Mouse (Mus musculus) large intestine, adult 2 months (tissue): ENCODE results near the gene Sytl3. TPM values are rescaled to one million over a fixed set of nuclear protein-coding genes. Genes with fewer than 3 reads are reported as not detected.
"Not testable (repeated sequence)": the region's sequence is repeated elsewhere in the genome, so short reads cannot be mapped to it uniquely, and the experiment has no call there.

Experiments used
- DNase-seq: peaks from one replicate; pipeline ENCODE4 v3.0.0-alpha.2; 2012; ENCODE audit warnings: low read depth, low spot score
- WGBS: fragments of 180-500 bp; shearing (Covaris S2); methylation state at CpG from one replicate; pipeline ENCODE4 v1.1.7; 2018; 5-methylcytosine and 5-hydroxymethylcytosine counted together
- polyA plus RNA-seq: library from polyadenylated mRNA; depleted of rRNA; stranded (reverse); fragments of >200 nt; gene quantifications from 2 replicates; pipeline ENCODE4 v1.2.3, GENCODE M21; 2012

Sytl3 gene
- polyA plus RNA-seq, 1 experiment = 3.6 TPM

DNA sequence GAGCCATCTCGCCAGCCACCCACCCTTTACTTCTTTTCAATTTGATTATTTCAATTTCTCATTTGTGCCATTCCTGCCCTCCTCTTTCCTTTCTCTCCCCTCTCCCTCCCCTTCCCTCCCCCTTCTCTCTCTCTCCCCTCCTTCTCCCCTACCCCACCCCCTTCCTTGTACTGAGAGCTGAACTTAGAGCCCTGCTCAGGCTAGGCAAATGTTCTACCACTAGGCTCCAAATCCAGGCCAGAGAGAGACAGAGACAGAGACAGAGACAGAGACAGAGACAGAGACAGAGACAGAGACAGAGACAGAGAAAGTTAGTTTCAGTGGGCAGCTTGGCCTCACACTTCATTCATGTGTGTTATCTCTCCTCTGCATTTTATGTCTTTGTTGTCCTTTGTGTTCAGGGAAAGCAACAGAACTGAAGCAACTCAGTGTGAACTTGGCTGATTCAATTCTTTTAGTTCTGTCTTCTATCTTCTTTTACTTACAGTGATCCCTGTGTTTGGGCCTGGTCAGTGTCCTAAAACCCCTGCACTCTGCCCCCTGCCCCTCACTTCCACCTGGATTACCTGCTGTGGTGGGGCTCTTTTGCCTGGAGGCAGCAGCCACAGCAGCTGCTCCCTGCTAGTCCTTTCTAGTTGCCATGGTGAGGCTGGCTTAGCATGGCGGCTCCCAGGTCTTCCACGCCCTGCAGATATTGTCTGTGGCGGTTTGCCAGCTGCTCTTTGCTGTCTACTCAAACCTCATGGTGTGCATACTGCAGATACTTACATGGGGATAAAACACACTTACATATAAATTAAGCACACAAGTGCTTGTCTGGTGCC, 25.8 kb downstream of the Sytl3 start:
- not testable (repeated sequence) for DNase-seq
- WGBS = 17% methylated on average over 1 of the region's 4 CpGs

DNA sequence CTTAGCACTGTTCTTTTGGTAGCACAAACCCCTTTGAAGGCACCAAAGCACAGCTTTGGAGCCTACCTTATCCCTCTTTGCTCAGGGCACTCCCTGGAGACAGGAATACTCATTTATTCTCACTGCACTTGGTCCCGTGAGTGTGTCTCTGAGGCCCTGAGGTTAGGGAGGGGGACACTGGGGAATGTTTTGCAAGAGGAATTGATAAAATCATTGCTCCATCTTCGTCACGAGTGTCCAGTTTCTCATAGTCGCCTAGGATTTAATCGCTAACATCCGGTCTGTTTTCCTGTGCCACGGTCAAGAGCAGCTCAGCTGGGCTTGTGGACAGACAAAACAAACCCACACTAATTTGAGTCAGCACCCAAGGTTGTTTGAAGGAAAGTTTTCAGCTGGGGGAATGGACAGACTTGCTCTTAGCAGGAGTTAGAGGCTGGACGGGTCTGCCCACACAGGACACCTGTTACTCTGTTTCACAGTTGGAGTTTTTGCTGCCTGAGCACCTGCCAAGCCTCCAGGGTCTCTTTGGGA, 26.5 kb downstream of the Sytl3 start:
- DNase-seq = not testable (repeated sequence)
- WGBS = 62% methylated on average over 5 of the region's 8 CpGs

DNA sequence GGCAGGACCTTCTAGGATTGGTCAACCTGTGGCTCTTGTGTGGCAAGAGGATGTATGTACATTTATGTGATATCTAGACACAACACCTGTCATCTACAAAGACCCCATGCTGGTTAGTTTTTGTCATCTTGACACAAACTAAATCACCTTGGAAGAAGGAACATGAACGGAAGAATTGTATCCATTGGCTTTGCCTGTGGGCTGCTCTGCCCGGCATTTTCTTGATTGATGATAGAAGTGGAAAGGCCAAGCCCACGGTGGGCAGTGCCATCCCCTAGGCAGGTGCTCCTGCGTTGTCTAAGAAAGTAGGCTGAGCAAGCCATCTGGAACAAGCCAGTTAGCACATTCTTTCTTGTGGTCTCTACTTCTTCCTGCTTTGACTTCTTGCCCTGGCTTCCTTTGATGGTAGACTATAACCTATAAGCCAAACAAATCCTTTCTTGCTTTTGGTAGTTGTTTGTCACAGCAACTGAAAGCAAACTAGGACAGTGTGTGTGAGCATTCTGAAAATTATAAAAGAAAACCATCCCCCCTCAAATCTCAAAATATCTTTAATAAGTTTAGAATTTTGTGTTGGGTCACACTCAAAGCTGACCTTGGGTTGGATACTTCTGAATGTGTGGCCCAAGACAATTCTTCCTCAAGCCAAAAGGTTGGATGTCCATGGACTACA, 27.5 kb downstream of the Sytl3 start:
- DNase-seq = not testable (repeated sequence)
- 90% methylated on average over 3 of the region's 4 CpGs for WGBS

DNA sequence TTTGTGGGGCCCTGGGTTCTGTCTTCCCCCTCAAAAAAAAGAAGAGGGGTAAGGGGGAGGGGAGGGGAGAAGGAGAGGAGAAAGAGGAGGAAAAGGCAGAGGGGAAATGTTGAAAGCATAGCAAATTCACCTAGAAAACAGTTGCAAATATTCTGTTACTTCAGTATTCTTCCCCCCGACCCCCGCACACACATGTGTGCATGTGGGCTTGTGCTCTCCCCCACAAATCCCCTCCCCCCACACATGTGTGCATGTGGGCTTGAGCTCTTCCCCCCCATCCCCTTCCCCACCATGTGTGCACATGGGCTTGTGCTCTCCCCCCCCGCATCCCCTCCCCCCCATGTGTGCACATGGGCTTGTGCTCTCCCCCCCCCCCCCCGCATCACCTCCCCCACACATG, 30.5 kb downstream of the Sytl3 start:
- not testable (repeated sequence) for DNase-seq
- 90% methylated on average over 3 of the region's 4 CpGs for WGBS

DNA sequence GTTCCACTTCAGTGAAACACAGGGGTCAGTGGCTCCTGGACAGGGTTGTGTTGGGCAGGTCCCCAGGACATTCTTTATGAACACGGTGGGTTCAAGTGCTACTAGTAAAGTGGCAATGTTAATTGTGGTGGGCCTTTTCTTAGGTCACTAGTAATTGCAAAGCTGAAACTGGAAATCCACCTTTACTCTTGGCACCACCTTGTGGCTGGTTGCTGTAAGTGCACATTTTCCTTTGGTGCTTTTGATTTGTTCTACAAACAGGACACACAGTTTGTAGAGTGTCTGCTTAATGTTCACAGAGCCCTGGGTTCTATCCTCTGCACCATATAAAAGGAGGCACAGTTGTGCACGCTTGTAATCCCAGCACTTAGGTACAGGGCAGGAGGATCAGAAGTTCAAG, 32.7 kb downstream of the Sytl3 start:
- not testable (repeated sequence) for DNase-seq
- 4% methylated on average over 2 of the region's 2 CpGs for whole genome bisulfite sequencing

- not testable (repeated sequence) for DNase-seq
- 70% methylated on average over 9 of the region's 9 CpGs for WGBS
These were observed 36.8 kb downstream of the Sytl3 start for GRCm38 (mm10) chr17:6695712-6696111.

- DNase-seq = not testable (repeated sequence)
- WGBS = 65% methylated on average over 8 of the region's 8 CpGs
These were observed 37.6 kb downstream of the Sytl3 start for GRCm38 (mm10) chr17:6696521-6696920.

GRCm38 (mm10) chr17:6697224-6697775, 38.4 kb downstream of the Sytl3 start:
- WGBS = 39% methylated on average over 4 of the region's 4 CpGs

DNA sequence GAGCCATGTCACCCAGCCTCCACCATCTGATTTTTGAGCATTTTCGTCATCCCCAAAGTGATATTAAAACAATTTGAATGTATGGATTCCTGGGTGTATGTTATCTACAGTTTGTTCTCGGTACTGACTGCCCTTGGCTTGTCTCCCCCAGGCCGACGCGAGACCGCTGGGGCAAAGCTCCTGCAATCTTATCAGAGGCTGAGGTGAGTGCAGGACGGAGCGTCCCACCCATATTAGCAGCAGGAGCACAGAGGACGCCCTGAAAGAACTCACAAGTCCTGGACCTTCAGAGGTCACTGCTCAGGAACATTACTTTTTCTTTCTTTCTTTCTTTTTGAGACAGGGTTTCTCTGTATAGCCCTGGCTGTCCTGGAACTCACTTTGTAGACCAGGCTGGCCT, 40.6 kb downstream of the Sytl3 start:
- not testable (repeated sequence) for DNase-seq
- WGBS = 88% methylated on average over 9 of the region's 9 CpGs

More at GRCm38 (mm10) chr17:6697224-6697775, 38.4 kb downstream of the Sytl3 start:
- not testable (repeated sequence) for DNase-seq

- 68% methylated on average over 4 of the region's 7 CpGs for WGBS
These were observed 41.2 kb downstream of the Sytl3 start for GRCm38 (mm10) chr17:6700077-6700476.

GRCm38 (mm10) chr17:6702625-6703221, 43.8 kb downstream of the Sytl3 start:
- WGBS = 25% methylated on average over 2 of the region's 8 CpGs
- DNase-seq = not testable (repeated sequence)

More at GRCm38 (mm10) chr17:6700077-6700476, 41.2 kb downstream of the Sytl3 start:
- not testable (repeated sequence) for DNase-seq

DNA sequence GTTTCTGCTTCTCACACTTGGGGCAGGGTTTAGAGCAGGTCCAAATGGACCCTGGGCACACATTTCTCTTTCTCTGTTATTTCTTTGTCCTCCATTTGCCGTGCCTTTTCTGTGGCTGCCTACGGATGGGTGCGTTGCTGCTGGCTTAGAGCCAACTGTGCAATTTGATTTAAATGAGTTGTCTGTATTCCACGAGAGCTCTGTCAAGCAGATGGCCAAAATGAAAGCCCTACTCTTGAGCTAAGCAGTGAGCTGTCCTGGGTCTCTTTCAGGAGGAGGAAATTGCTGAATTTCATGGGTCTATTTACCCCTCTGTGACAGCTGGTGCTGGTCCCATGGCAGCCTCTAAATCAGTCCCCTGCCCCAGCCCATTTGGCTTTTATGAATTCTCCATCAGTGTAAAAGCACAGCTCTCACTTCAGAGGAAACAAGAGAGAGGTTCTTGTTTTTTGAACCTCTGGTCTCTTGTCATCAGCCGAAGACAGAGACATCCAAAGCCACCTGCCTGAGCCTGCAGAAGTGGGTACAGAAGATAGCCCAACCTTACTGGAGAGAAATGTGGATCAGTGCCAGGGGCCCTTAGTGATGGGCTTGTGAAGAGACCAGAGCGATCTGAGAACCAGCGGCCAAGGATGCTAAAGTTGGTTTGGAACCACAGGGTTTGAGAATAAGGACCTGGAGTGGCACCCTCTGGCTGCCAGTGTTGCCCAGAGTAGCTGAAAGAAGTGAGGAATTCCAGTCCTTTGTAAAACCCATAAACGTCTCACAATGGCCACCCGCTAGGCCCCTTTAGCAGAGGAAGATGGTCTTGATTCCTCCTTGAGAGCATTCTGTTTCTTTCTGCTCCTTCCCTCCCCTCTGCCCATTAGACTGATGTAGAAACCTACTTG, 44.7 kb downstream of the Sytl3 start:
- DNase-seq = not testable (repeated sequence)

GRCm38 (mm10) chr17:6706448-6706847, 47.6 kb downstream of the Sytl3 start:
- WGBS = 88% methylated on average over 5 of the region's 5 CpGs
- DNase-seq = not testable (repeated sequence)

More for the DNA sequence above, 44.7 kb downstream of the Sytl3 start:
- WGBS = 53% methylated on average over 9 of the region's 9 CpGs

GRCm38 (mm10) chr17:6707422-6707821, 48.5 kb downstream of the Sytl3 start:
- not testable (repeated sequence) for DNase-seq

DNA sequence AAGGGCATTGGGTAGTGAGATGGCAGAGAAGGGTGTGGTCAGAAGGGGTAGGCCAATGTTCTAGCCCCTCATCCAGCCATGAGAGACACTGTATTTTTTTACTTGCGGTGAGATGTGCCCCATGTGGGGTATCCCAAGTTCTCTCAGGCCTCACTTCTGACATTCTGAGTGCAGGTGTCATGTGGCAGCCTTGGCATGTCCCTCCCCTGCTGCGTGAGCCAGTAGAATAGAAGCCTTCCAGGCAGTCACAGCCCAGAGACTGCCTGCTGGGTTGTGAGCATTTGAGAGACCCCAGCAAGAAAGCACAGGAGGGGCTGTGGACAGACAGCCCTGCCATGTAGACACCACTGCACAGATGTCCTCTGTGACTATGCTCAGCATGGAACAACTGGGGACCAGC, 49.3 kb downstream of the Sytl3 start:
- not testable (repeated sequence) for DNase-seq
- 90% methylated on average over 2 of the region's 2 CpGs for WGBS

More at GRCm38 (mm10) chr17:6707422-6707821, 48.5 kb downstream of the Sytl3 start:
- WGBS = 86% methylated on average over 5 of the region's 5 CpGs

DNA sequence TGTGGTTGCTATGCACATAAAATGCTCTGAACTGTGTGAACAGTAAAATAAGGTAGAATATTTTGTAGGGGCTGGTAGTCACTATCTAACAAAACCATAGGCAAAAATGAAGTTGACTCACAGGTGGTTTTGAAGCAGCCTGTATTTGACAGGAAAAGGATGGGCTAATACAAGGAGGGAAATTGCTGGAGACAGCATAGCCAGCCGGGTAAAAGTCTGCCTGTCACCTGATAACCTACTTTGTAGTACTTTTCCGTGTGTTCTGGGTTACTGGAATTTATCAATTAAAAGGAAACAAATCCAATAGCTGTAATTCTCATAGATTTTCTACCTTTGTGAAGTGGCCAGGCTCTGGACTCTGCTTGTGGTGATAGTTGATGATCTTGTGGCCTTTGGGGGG, 54.6 kb downstream of the Sytl3 start:
- 66% methylated on average over 2 of the region's 2 CpGs for WGBS
- not testable (repeated sequence) for DNase-seq

- WGBS = 62% methylated on average over 8 of the region's 8 CpGs
- DNase-seq = not testable (repeated sequence)
These were observed 55.1 kb downstream of the Sytl3 start for GRCm38 (mm10) chr17:6713944-6714343.

GRCm38 (mm10) chr17:6727996-6728610, 69.2 kb downstream of the Sytl3 start:
- WGBS = 36% methylated on average over 12 of the region's 12 CpGs
- DNase-seq = peak; percentile 54
